Mouse (Mus musculus) left cerebral cortex, postnatal 10 days (tissue): ENCODE measurements around the gene Gm340. TPM values are rescaled to one million over a fixed set of nuclear protein-coding genes. Genes with fewer than 3 reads are reported as not detected.

Source experiments
- DNase-seq, 2 experiments: peaks; one replicate each; pipeline ENCODE4 v3.0.0; 2021 to 2022; ENCODE audit warnings: low spot score in 2 of 2, mixed read lengths in 1 of 2; ENCODE audit errors: extremely low spot score in 1 of 2
- intact Hi-C: fragments of 180-260 bp; cut with DNase I; formaldehyde crosslinking; loops from one replicate; pipeline ENCODE4 v1.15.1; 2025
- microRNA-seq: library from miRNA; unstranded; fragments of <30 nt; microRNA quantifications from one replicate; pipeline ENCODE4 v1.2.0, GENCODE M21; 2022
- total RNA-seq, 2 experiments: library from RNA; stranded (reverse); gene quantifications; 2 replicates each; pipeline ENCODE4 v1.2.3; 2021

Gm340 gene
- total RNA-seq, 2 experiments from 2014 or later = 9.8 to 10.8 TPM

DNA sequence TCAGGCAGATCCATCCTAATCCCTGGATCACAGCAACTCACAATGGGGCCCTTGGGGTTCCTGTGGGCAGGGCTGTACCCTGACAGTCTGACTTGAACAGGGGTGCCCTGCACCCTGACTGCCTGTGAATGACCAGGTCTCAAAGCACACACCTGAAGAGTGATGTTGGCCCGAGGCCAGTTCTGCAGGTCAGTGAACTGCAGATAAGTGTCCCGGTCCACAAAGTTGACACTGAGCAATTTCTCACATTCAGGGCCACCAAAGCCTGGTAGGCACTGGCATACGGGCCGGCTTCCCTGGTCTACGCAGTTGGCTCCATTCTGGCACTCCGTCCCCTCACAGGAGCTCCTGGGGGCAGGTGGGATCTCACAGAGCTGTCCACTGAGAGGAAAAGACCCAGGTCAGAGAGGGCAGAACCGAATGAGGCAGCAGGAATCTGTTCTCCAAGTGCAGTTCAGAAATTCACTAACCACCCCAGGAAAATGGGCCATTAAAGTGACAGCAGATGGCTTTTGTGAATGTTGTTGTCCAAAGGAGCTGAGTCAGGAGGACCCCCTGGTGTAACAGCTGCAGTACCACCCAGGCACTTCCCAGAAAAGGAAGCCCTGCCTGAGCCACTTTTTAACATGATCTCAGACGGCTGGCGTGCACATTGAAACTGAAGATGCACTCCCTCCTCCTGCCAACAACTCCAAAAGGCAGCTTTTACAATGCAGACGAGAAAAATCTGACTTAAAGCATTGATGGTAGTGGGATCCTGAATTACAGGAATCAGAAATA, 24.2 kb downstream of the Gm340 start:
- intact Hi-C loops = no loop called here
- DNase-seq = no peak

DNA sequence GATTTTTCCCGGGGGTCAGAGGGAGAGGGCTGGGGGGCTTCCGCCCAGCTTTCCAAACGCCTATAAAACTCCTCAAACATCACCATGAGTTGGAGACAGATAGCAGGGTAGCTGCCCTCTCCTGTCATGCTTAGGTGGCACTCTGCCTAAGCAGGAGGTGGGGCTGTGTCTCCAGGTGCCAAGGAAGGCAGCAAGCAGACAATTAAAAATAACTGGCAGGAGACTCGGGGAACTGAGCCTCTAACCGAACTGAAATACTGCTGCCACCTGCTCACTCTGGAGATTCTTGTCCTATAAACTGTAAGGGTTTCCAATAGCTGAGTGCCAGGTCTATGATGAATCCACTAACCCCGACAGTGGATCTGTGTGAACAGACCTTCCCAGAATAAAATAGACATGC, 29.5 kb downstream of the Gm340 start:
- intact Hi-C loops = no loop called here
- no peak for DNase-seq

DNA sequence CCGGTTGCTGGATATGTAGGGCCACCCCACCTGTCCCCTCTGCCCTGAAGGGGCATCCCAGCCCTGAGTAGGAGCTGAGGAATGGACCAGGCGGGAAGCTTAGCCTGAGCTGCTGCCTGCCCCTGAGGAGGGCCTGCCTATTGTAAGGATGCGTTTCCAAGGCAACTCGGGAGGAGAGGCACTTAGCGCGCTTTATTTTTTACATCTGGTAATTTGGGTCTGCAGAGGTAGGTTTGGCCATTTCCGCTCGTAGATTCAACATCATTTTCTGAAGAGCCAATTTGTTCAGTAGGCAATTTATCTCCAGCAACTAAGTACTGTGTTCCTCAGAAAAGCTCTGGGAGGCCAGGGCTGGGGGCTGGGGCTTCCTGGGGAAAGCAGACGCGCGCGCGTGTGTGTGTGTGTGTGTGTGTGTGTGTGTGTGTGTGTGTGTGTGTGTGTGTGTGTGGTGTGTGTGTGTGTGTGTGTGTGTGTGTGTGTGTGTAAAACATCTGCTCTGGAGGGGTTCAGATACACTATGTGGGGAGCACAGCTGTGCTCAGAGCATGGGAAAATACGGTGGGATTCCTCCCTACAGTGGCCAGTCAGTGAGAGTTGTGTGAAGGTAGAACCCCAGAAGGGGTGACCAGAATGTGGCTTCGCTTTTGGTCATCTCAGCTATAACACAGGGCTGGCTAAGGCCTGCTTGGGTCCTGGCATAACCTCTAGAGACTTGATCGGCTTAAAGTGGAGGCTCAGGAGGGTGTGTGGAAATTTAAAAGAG, 31.3 kb downstream of the Gm340 start:
- intact Hi-C loops = no loop called here
- DNase-seq = no peak

DNA sequence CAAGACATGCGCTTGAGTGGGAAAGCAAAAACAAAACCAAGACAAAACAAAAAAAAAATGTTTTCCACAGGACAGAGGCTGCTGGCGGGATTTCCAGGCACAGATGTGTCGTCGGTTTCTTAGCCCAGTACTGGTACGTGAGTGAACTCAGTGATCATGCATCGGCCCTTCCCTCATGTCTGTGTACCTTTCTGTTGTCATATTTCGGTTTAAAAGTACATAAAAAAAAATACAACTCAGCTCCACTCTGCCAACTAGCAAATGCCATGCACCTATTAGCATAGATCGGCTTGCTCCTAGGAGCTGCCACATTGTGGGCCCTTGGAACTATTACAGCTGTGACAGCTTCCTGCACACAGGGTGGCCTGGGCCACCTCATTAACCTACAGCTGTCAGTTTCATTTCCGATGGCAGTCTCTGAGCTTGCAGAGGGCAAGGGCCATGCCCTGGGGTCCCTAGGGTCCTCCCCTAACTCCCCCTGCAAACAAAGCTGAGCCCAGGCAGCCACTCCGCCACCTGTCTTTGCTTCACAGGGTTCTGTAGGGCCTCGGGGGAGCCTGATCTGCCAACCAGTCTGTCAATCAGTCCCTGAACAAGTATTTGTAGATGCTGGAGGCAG, 33.5 kb downstream of the Gm340 start:
- intact Hi-C loops = no loop called here
- no peak for DNase-seq

DNA sequence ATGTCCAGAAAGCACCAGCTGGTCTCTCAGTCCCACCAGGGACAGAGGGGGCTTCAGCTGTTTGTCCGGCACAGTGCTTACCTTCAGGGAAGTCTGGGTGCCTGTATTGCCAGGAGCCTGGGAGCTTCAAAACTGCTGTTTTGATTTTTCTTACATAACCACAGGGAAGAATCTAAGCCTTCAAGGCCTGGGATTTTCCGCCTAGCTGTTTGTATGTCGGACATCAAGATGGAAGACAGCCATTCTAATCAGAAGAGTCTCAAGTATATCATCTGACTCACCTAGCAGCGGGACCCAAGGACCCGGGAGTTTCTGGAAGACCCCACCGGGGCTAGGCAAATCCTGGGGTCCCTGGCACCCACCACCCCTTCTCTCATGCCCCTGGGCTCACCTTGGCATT, 34.1 kb downstream of the Gm340 start:
- intact Hi-C loops = no loop called here
- DNase-seq = no peak

DNA sequence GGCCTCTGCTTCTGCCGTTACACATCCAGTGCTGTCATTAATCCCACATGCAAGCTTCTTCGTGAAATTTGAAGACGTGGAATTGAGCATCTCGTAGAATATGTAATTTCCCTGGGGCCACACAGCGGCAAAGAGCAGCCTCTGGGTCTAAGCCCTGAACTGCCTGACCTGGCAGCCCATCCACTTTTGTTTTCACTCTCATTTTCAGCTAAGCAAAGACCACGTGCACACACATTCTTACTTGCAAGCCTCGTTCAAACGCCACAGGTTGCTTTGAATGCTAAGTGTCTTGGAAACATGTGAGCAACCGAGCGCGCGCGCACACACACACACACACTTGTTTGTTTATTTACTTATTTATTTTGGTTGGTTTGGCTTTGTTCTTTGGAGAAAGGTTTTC, 34.9 kb downstream of the Gm340 start:
- intact Hi-C loops = no loop called here
- no peak for DNase-seq

DNA sequence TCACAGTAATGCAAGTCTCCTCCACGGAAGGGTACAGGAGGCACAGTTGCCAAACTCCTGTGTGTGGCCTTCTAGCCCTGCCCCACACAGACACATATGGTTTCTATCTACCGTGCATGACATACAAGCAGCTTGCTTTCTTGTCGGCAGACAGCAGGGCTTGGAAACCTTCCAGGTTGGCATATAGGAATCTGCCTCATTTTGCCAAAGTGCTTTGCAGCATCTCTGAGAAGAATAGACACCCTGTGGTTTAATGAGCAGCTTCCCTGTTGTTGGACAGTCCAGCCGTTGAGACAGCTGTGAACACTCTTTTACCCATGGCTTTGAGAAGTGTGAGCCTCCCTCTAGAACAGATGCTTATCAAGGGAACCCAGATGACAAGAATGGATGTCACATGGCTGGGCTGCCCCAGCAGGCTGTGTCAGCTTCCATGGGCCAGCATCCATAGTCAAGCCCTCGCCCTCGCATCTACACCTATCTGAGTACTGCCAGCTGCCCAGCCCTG, 36.0 kb downstream of the Gm340 start:
- peak in 1 of 2 experiments; percentile 33 for DNase-seq
- intact Hi-C loops = no loop called here

DNA sequence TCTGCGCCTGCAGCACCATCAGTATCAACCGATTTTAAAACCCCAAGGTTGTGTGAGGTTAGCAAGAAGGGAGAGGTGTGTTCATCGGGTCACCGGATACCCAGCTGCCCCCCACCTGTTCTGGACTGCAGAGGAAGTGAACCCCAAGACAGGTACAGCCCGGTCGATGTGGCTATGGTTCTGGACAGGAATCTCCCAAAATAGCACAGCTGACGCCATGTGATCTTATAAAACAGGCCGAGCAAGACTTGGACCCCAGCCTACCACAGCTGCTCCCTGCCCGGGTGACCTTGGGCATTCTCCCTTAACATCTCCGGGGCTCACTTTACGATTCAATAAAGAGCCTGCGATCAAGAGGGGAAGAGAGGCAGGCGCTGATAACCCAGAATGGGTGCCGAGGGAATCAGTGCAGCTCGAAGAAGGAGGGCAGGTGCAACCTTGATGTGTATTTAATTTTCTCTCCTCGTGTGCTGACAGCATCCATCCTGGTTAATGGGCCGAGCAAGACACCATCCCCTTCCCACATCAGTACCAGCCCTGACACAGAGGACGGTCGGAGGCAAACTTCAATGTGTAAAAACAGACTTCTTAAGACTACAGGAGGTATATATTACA, 36.7 kb downstream of the Gm340 start:
- no peak for DNase-seq
- intact Hi-C loops = no loop called here

DNA sequence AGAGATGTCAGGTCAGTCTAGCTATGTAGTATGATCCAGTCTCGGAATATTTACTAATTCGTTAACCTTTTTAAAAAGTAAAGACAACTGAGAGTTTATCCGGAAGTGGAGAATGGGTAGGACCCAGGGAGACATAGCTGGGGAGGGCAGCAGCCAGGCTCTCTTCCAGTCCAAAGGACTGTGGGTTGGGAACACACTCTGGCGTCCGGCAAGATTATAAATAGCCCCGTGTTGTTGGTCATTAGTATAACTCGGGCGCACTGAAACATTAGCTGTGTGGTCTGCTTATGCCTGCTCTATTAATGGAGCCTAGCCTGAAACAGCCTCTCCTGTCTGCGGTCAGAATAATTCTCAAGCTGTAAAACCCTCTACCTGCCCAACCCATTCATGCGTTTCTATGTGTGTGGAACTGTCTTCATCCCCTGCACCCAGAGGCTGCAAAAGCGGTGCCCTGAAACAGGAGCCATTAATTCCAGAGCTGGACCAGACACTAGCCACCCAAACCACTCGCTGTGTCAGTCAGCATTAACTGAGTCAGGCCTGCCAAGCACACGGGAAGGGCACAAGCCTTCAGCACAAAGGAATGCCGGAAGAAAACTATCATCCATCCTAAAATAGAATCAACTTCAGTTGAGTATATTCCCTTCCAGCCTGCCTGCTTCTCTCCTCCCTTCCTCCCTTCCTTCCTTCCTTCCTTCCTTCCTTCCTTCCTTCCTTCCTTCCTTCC, 38.4 kb downstream of the Gm340 start:
- intact Hi-C loops = no loop called here
- no peak for DNase-seq

DNA sequence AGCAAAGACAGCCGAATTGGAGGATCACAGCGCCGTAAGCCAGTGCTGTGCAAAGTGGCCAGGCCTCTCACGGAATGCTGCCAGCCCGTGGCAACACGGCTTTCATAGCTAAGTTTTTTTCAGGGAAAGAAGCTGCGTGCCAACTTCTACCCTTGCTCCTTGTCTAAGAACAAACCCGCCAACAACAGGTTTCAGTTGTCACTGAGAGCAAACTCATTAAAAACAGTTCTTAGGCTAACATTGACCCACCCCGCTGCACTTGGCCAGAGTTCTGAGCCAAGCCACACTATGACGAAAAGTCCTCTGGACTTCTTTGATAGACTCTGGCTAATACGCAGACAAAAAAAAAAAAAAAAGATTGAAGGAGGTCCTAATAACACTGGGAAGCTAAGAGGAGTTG, 46.8 kb downstream of the Gm340 start:
- DNase-seq = no peak
- intact Hi-C loops = loop anchor here (1.0 kb wide), 1 partner anchor 135 kb away; no protein-coding TSS in a partner anchor

DNA sequence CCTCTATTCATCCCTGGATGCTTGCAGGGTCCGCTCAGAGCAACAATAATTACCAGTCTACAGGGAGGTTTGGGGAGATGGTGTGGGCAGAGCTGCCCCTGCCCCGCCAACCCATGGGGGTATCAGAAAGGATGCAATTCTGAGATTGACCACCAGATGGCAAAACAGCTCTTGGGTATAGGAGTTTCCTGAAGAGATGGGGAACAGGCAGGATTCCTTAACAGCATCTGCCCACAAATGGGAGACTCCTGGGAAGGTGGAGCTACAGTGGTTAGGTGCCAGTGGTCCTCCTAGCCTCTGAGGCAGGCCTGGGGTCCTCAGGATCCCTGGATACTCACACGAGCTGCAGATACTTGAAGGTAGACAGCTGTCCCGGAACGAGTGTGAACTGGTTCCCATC, 47.4 kb downstream of the Gm340 start:
- intact Hi-C loops = loop anchor here (1.0 kb wide), 1 partner anchor 135 kb away; no protein-coding TSS in a partner anchor
- DNase-seq = peak in 1 of 2 experiments; percentile 48

DNA sequence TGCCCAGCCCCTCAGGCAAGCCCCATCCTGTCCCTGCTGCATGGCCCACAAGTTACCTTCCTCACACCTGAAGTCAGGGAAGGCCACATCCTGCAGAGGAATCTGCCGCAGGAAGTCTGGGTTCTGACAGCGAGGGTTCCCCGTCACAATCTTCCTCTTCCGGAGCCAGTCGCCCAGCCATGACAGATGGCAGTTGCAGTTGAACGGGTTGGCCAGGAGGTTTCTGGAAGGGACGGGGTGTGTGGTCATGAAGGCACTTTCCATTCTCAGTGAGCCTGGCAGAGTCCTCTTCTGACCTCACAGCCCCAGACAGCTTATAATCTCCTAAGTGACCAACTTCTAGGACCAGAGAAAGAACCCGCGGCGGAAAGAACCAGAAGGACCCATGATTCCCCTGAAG, 51.9 kb downstream of the Gm340 start:
- intact Hi-C loops = no loop called here
- DNase-seq = no peak

DNA sequence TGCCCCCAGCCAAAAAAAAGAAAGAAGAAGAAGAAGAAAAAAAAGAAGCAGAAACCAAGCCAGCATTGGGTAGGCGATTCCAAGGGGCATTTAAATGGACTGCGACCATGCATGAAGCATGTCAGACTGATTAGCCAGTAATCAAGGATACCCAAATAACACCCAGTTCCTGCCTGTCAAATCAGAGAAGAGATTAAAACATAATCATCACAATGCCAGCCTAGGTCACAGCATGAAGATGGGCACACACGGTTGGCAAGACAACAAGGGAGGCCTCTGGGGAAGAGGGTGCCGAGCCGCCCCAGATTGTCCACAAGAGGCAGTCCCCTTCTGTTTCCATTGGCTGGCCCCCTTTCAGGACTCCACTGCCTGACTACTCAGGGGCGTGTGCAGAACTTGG, 52.8 kb downstream of the Gm340 start:
- intact Hi-C loops = no loop called here
- DNase-seq = no peak

Small RNA genes lying within 50 kb of the gene (microRNA-seq; reads per million reads assigned to microRNA genes)
- not detected for gene Mir8091

Other genes starting within 250 kb of the Gm340 start
- gene Pik3ap1, start 197.3 kb upstream of the Gm340 start, total RNA-seq = 1 to 10 TPM; 2.0 to 3.2 TPM
- gene Lcor, start 99.7 kb upstream of the Gm340 start, total RNA-seq = 10 to 100 TPM; 17.3 to 18.7 TPM
- gene Slit1, start 161.3 kb downstream of the Gm340 start, total RNA-seq = 10 to 100 TPM; 55.1 to 57.2 TPM
- 1 to 10 TPM; 3.2 to 3.6 TPM for gene Arhgap19, start 219.7 kb downstream of the Gm340 start, total RNA-seq
- gene Frat1, start 247.6 kb downstream of the Gm340 start, total RNA-seq = 10 to 100 TPM; 17.5 to 19.1 TPM